Mouse (Mus musculus) naive thymus-derived CD4-positive, alpha-beta T cell, adult 2 months (primary cell): Measurements from ENCODE around the gene Med12l.
"Not testable (repeated sequence)": the region's sequence is repeated elsewhere in the genome, so short reads cannot be mapped to it uniquely, and the experiment has no call there.

Experiments used
- DNase-seq: peaks from one replicate; pipeline ENCODE4 v3.0.0-alpha.2; 2011; ENCODE audit warnings: low read depth

Med12l gene

DNA sequence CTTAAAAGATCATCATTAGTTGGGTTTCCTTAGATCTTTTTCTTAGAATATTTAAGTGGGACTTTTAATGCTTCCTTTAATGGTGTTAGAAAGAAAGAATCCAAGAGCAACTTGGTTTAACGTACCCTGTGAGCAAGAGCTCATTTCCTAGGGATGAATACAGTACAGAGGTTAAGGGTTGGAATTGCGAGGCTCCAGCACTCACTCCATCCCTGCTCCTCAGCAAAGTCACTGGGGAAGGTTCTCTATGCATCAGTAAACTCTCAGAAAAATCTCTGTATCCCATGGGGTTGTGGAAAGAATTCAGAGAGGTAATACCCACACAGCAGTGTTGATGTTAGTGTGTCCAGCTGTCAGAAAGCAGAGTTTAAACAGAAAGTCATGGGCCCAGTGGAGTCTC lies 134.5 kb downstream of the Med12l start:
- no peak for DNase-seq

DNA sequence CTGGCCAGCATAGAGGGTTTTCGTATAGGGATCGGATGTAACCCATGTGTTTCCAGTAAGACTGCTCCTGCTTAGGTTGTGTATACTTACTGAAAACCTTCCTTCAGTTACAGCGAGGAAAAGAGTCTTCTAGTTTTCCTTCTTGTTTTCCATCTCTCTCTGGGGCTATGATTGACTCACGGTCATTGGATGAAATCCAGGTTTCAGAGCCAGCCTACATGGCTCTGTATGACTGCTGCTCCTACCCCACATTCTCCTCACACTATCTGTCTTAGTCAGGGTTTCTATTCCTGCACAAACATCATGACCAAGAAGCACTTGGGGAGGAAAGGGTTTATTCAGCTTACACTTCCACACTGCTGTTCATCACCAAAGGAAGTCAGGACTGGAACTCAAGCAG lies 135.3 kb downstream of the Med12l start:
- not testable (repeated sequence) for DNase-seq

GRCm38 (mm10) chr3:59141507-59142305 lies 136.1 kb downstream of the Med12l start:
- DNase-seq: no peak

- no peak for DNase-seq
These were observed 139.6 kb downstream of the Med12l start for GRCm38 (mm10) chr3:59145194-59145593.

GRCm38 (mm10) chr3:59149646-59150045 lies 144.0 kb downstream of the Med12l start:
- no peak for DNase-seq

GRCm38 (mm10) chr3:59150624-59151023 lies 145.0 kb downstream of the Med12l start:
- no peak for DNase-seq

GRCm38 (mm10) chr3:59153424-59153823 lies 147.8 kb downstream of the Med12l start, which contains the start of gene P2ry14:
Gene P2ry14 (minus strand): TSS chr3:59153618.
- DNase-seq: no peak

GRCm38 (mm10) chr3:59154888-59155287 lies 149.3 kb downstream of the Med12l start:
- no peak for DNase-seq

DNA sequence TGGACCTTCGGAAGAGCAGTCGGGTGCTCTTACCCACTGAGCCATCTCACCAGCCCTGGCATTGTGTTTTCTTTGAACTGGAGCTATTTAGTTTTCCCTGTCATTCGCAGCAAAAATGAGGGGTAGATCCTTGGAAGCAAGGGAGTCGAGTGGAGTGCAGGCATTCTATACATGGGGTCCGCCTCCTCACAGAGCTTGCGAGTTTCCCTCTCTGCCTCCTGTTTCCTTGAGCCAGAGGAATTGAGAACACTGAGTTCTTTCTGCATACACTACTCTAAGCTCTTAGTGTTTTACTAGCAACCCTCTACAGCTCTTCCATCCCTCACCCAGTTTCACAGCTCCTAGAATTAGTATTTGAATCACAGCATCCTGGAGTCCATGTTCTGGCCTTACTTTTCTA lies 149.8 kb downstream of the Med12l start:
- DNase-seq: no peak

DNA sequence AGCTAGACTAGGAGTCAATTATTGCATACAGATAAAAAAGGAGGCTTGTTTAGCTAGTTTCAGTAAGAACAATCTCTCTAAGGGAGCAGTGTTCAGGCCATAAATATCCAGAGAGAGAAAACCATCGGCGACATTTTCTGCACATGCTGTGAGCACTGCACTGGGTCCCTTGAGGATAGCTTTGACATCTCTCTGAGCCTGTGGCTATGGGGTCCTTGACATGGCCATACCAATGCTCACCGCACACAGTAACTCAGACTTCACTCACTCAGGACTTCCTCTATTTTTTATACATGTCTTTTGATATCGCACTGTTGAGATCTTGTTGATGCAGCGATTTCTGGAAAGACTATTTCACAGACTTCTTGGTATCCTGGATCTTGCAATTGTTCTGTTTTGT lies 151.4 kb downstream of the Med12l start:
- no peak for DNase-seq

DNA sequence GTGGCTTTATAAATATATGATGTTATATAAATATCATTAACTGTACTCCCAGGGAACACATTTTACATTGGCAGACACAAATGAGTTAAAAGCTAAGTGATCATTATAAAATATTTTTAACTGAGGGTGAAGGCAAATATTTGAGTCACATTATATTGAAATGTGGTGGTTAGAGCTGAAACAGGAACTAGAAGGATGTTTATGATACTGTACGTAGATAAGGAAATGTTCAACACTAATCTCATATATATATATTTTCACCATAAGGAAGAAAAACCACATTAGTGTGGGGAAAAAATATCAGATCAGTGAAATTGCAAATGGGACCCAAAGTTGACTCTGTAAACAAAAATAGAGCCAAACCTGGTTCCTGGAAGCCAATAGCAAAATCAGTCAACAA lies 154.8 kb downstream of the Med12l start:
- no peak for DNase-seq

GRCm38 (mm10) chr3:59167417-59168054 lies 161.9 kb downstream of the Med12l start:
- DNase-seq: no peak

DNA sequence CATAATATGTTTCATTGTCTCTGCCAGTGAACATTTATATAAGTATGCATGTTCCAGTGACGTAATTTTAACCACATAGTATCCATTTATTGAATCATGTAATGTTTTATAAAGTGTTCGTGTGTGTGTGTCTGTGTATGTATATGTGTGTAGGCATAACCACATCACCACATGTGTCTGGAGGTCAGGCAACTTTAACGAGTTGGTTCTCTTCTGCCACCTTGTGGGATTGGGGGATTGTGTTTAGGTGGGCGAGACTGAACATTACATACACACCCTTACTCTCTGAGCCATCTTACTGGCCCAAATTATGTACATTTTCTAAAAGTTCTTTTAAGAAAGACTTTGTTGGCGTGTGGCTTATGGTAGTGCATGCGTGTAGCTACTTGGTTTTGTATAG lies 162.9 kb downstream of the Med12l start:
- peak; percentile 17 for DNase-seq

- peak; percentile 19 for DNase-seq
These were observed 163.6 kb downstream of the Med12l start for GRCm38 (mm10) chr3:59169215-59169614.

GRCm38 (mm10) chr3:59169921-59170627 lies 164.4 kb downstream of the Med12l start:
- DNase-seq: no peak

DNA sequence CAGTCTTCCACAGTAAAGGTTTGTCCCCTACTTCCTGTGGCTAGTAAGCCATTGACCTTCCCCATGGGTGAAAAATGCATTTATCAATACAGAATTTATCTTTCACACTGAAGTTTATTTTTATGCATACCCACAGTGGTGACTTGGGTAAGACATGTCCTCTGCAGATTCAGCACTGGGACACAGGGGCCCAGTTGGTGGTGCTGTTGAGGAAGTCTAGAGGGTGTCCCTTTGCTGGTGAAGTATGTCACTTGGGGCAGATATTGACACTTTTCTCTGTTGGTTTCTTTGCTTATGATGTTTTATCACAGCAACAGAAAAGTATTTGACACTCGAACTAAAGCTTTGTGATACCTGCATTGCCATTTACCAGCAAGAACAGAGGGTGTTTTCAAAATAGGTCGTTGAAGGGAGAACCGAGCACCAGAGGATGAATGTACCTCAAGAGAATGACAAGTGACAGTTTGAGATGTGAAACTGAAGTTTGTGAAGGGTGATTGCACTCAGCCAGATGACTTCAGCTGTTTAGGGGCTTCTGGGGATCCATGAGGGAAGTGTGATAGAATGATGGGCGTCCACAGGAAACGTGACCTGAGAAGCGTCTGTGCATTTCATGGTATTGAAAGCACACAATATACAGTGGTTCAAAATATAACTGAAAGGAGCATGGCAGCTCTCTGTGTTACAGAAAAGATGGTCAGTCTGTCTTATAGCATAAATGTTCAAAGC lies 169.0 kb downstream of the Med12l start:
- no peak for DNase-seq

DNA sequence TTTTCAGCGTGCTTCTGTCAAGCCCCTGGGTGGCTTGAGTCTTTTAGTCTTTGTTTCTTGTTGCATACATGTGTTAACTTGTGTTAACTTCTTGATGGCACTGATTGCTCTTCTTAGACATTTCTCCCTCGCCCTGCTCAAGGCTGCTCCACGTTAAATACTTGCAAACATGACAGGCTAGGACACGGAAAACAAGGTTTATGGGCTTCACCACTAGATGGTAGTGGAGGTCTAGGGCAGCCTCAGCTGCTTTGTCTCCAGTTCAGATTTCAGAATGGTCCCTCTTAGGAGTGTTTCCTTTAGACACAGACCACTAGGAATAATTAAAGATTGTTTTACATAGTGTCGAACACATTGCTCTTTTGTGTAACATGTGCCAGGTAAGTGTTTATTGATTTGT lies 169.6 kb downstream of the Med12l start:
- peak; percentile 77 for DNase-seq

DNA sequence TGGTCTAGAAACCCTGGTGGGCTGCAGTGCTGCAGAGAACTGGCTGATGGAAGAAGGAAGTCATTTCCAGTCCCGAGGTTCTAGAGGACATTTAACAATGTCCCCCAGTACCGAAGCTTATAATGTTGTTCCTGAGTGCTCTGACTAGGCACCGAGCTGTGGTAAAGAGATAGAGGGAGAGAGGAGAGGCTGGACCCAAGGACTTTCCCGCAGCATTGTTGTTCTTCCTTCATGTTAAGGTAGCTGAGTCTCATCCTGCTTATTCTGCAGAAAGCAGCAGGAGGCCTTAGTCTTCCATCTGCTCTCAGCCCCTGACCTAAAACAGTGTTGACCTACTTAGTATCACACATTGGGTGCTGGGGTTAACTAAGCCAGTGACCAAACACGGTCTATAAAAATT lies 171.2 kb downstream of the Med12l start:
- DNase-seq: no peak

GRCm38 (mm10) chr3:59181134-59181533 lies 175.5 kb downstream of the Med12l start:
- DNase-seq: no peak

DNA sequence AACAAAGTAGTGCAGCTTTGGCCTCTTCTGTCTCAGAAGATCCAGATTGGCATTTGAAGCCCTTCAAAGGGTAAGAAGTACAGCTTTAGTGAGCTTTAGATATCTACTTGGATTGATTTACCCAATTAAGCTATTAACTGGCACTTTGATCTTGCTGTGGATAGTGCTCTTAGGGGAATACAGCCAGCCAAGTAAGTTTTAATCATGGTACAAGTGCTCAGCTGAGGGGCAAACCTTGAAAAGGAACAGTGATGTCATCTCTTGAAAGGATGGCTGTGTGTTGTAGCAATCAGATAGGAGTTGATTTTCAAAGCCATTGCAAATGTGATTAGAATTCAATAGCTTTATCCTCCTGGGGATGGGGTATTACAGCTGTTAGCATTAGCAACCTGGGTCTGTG lies 176.5 kb downstream of the Med12l start:
- DNase-seq: no peak

DNA sequence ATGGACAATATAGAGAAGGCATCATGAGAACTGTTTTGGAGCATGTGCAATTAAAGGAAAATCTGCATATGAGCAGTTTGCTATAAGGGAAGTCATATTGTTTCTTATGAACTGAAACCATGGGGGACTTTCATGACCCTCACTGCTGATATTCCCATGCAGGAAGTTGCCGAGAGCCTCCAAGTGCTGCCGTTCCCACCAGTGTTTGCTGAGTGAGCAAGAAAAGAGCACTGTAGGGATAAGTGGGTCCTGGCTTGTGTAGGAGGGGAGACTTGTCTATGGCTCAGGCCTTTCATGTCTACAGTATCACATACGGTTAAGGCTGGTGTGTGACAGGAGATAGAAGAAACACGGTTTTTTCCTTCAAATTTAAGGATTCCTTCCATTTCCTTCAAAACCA lies 180.0 kb downstream of the Med12l start:
- no peak for DNase-seq

DNA sequence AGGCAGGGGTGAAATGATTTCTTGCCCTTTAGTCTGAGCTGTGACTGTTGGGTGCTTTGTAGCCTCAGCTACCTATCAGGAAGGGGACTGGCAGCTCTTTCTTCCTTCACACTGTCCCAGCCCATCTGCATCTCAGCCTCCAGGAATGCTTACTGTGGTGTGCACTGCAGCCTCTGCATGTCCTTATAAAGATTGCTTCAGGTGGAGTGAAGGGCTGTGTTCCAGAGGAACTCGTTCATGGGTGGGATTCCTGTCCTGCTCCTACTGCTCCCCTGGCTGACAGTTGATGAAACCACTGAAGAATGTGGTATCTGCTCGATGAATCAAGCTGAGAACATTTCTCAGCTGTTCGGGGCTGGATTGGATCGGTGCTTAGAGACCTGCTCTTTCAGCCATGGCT lies 181.7 kb downstream of the Med12l start:
- no peak for DNase-seq
